Mouse (Mus musculus): ENCODE results near the gene Zer1. TPM values are rescaled to one million over a fixed set of nuclear protein-coding genes. Genes with fewer than 3 reads are reported as not detected.

Zer1 gene
- polyA plus RNA-seq, 1 experiment from 2014 or later: 15.1 TPM

- H3K4me2 ChIP-seq (ENCODE audit: low read length): peak overlapping the region; percentile 72
- under 1% methylated on average over 81 of the region's 101 CpGs for WGBS
- H3K9ac ChIP-seq (replicated peaks; ENCODE audit: low read length): peak overlapping the region; percentile 98
Observed at GRCm38 (mm10) chr2:30066046-30066901, 58.1 kb downstream of the Zer1 start.

GRCm38 (mm10) chr2:30064298-30064697 lies 60.1 kb downstream of the Zer1 start:
- Histone ChIP-seq H3K4me1 (ENCODE audit: control insufficient read depth, insufficient read depth, low read length) (peaks cover 32% of the 10 kb centered on the region), H3K9ac (replicated peaks; ENCODE audit: low read length) (no peak overlapping the region), H3K27me3 (ENCODE audit: control insufficient read depth, insufficient read depth, low read length) (no peaks in the 10 kb centered on the region), H3K4me2 (ENCODE audit: low read length) (peak overlapping the region; percentile 90; the same call in 1 of the 2 replicates), H3K27ac (replicated peaks; ENCODE audit: low read depth, low read length) (no peak overlapping the region), H3K36me3 (ENCODE audit: control insufficient read depth, insufficient read depth, low read length) (peaks cover 14% of the 10 kb centered on the region), H3K4me3 (replicated peaks; ENCODE audit: low read depth, low read length) (no peak overlapping the region), H3K9me3 (ENCODE audit: control insufficient read depth, low read length) (no peaks in the 10 kb centered on the region)
- DNase-seq (no peak), ATAC-seq (ENCODE audit: low FRiP score, low TSS enrichment) (no peak)
- 41% methylated on average over 3 of the region's 3 CpGs for WGBS

More at GRCm38 (mm10) chr2:30066046-30066901, 58.1 kb downstream of the Zer1 start:
- H3K27me3 ChIP-seq (ENCODE audit: control insufficient read depth, insufficient read depth, low read length): no peaks in the 10 kb centered on the region
- H3K9me3 ChIP-seq (ENCODE audit: control insufficient read depth, low read length): no peaks in the 10 kb centered on the region
- peaks cover 29% of the 10 kb centered on the region for H3K36me3 ChIP-seq (ENCODE audit: control insufficient read depth, insufficient read depth, low read length)
- H3K4me3 ChIP-seq (replicated peaks; ENCODE audit: low read depth, low read length): peak overlapping the region; percentile 99
- DNase-seq: peak; percentile 98
- peak; percentile 93 for ATAC-seq (ENCODE audit: low FRiP score, low TSS enrichment)
- H3K4me1 ChIP-seq (ENCODE audit: control insufficient read depth, insufficient read depth, low read length): peaks cover 32% of the 10 kb centered on the region
- H3K27ac ChIP-seq (replicated peaks; ENCODE audit: low read depth, low read length): peak overlapping the region; percentile 99

- Histone ChIP-seq H3K4me1 (ENCODE audit: control insufficient read depth, insufficient read depth, low read length) (peaks cover 32% of the 10 kb centered on the region), H3K36me3 (ENCODE audit: control insufficient read depth, insufficient read depth, low read length) (peaks cover 9% of the 10 kb centered on the region), H3K27ac (replicated peaks; ENCODE audit: low read depth, low read length) (no peak overlapping the region), H3K27me3 (ENCODE audit: control insufficient read depth, insufficient read depth, low read length) (no peaks in the 10 kb centered on the region), H3K9ac (replicated peaks; ENCODE audit: low read length) (peak overlapping the region; percentile 55; the same call in 1 of the 2 replicates), H3K4me3 (replicated peaks; ENCODE audit: low read depth, low read length) (no peak overlapping the region), H3K9me3 (ENCODE audit: control insufficient read depth, low read length) (no peaks in the 10 kb centered on the region), H3K4me2 (ENCODE audit: low read length) (peak overlapping the region; percentile 90)
- 7% methylated on average over 3 of the region's 3 CpGs for WGBS
- DNase-seq: no peak
- no peak for ATAC-seq (ENCODE audit: low FRiP score, low TSS enrichment)
Observed at GRCm38 (mm10) chr2:30063791-30064190, 60.6 kb downstream of the Zer1 start.

- Histone ChIP-seq H3K36me3 (ENCODE audit: control insufficient read depth, insufficient read depth, low read length) (peaks cover 4% of the 10 kb centered on the region), H3K4me1 (ENCODE audit: control insufficient read depth, insufficient read depth, low read length) (peaks cover 29% of the 10 kb centered on the region), H3K9ac (replicated peaks; ENCODE audit: low read length) (peak overlapping the region; percentile 55), H3K4me3 (replicated peaks; ENCODE audit: low read depth, low read length) (peak overlapping the region; percentile 47), H3K27ac (replicated peaks; ENCODE audit: low read depth, low read length) (peak overlapping the region; percentile 73), H3K27me3 (ENCODE audit: control insufficient read depth, insufficient read depth, low read length) (no peaks in the 10 kb centered on the region), H3K9me3 (ENCODE audit: control insufficient read depth, low read length) (no peaks in the 10 kb centered on the region), H3K4me2 (ENCODE audit: low read length) (peak overlapping the region; percentile 90)
- ATAC-seq (ENCODE audit: low FRiP score, low TSS enrichment) (no peak), DNase-seq (no peak)
- 5% methylated on average over 8 of the region's 8 CpGs for WGBS
Observed at GRCm38 (mm10) chr2:30063235-30063634, 61.1 kb downstream of the Zer1 start.

GRCm38 (mm10) chr2:30062249-30063093 lies 61.9 kb downstream of the Zer1 start:
- Histone ChIP-seq H3K9ac (replicated peaks; ENCODE audit: low read length) (peak overlapping the region; percentile 55), H3K27me3 (ENCODE audit: control insufficient read depth, insufficient read depth, low read length) (no peaks in the 10 kb centered on the region), H3K9me3 (ENCODE audit: control insufficient read depth, low read length) (no peaks in the 10 kb centered on the region), H3K4me1 (ENCODE audit: control insufficient read depth, insufficient read depth, low read length) (peaks cover 23% of the 10 kb centered on the region), H3K4me3 (replicated peaks; ENCODE audit: low read depth, low read length) (peak overlapping the region; percentile 47), H3K36me3 (ENCODE audit: control insufficient read depth, insufficient read depth, low read length) (no peaks in the 10 kb centered on the region), H3K27ac (replicated peaks; ENCODE audit: low read depth, low read length) (peak overlapping the region; percentile 73), H3K4me2 (ENCODE audit: low read length) (peak overlapping the region; percentile 90)
- DNase-seq (peak; percentile 76), ATAC-seq (ENCODE audit: low FRiP score, low TSS enrichment) (no peak)
- WGBS: under 1% methylated on average over 40 of the region's 40 CpGs

GRCm38 (mm10) chr2:30061215-30062166 lies 62.9 kb downstream of the Zer1 start:
- Histone ChIP-seq H3K27ac (replicated peaks; ENCODE audit: low read depth, low read length) (peak overlapping the region; percentile 73), H3K4me2 (ENCODE audit: low read length) (peak overlapping the region; percentile 90), H3K9me3 (ENCODE audit: control insufficient read depth, low read length) (no peaks in the 10 kb centered on the region), H3K9ac (replicated peaks; ENCODE audit: low read length) (peak overlapping the region; percentile 55; the same call in 1 of the 2 replicates), H3K4me3 (replicated peaks; ENCODE audit: low read depth, low read length) (peak overlapping the region; percentile 47), H3K36me3 (ENCODE audit: control insufficient read depth, insufficient read depth, low read length) (no peaks in the 10 kb centered on the region), H3K27me3 (ENCODE audit: control insufficient read depth, insufficient read depth, low read length) (no peaks in the 10 kb centered on the region), H3K4me1 (ENCODE audit: control insufficient read depth, insufficient read depth, low read length) (peaks cover 23% of the 10 kb centered on the region)
- ATAC-seq (ENCODE audit: low FRiP score, low TSS enrichment) (no peak), DNase-seq (peak; percentile 73)
- WGBS: 9% methylated on average over 37 of the region's 37 CpGs

GRCm38 (mm10) chr2:30058418-30058817 lies 66.0 kb downstream of the Zer1 start:
- H3K4me2 ChIP-seq (ENCODE audit: low read length): no peak overlapping the region
- DNase-seq (no peak), ATAC-seq (ENCODE audit: low FRiP score, low TSS enrichment) (no peak)
- no peak overlapping the region for H3K27ac ChIP-seq (replicated peaks; ENCODE audit: low read depth, low read length)
- peaks cover 16% of the 10 kb centered on the region for H3K4me1 ChIP-seq (ENCODE audit: control insufficient read depth, insufficient read depth, low read length)
- H3K27me3 ChIP-seq (ENCODE audit: control insufficient read depth, insufficient read depth, low read length): no peaks in the 10 kb centered on the region
- H3K4me3 ChIP-seq (replicated peaks; ENCODE audit: low read depth, low read length): no peak overlapping the region
- H3K9me3 ChIP-seq (ENCODE audit: control insufficient read depth, low read length): no peaks in the 10 kb centered on the region
- 28% methylated on average over 5 of the region's 5 CpGs for WGBS
- H3K36me3 ChIP-seq (ENCODE audit: control insufficient read depth, insufficient read depth, low read length): no peaks in the 10 kb centered on the region
- no peak overlapping the region for H3K9ac ChIP-seq (replicated peaks; ENCODE audit: low read length)

Measured in midbrain, embryonic 14.5 days (tissue).